Mouse (Mus musculus): ENCODE measurements at regions not wholly inside any gene's neighbourhood (a gene's known extent, or its start where the extent isn't known, plus 50 kb on each side); places are given as distances from the start of the nearest gene placed in this dataset.

DNA sequence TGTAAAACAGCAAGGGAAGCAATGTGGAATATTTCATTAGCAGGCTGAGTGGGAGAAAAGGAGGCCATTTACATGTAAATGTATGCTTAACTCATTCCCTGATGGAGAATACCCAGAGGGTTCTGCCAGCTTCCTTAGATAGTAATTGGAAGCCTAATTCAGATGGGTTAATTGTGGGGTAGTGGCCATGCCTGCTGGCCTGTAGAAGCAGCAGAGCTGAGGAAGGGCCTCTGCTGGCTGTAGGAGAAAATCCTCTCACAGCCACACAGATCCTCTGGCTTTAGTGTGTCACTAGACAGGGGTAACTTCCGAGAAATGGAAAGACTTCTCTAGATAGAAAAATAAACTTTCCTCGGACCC, 1588.7 kb upstream of the Got2 start:
- intact Hi-C loops (cut with DNase I) = no loop called here
- TF ChIP-seq CTCF (IDR thresholded peaks at IDR 0.05) = no peak
- no peak for DNase-seq (ENCODE audit: extremely low spot score in 1 of 2, low spot score in 2 of 2)

GRCm38 (mm10) chr8:97476430-97477097, 1588.2 kb upstream of the Got2 start:
- TF ChIP-seq CTCF (IDR thresholded peaks at IDR 0.05) = no peak
- Histone ChIP-seq H3K27ac (no peak overlapping the region), H3K4me3 (no peak overlapping the region)
- intact Hi-C loops (cut with DNase I) = no loop called here
- no peak for DNase-seq (ENCODE audit: extremely low spot score in 1 of 2, low spot score in 2 of 2)

More for the DNA sequence above, 1588.7 kb upstream of the Got2 start:
- Histone ChIP-seq H3K27ac (no peak overlapping the region), H3K4me3 (no peak overlapping the region)

DNA sequence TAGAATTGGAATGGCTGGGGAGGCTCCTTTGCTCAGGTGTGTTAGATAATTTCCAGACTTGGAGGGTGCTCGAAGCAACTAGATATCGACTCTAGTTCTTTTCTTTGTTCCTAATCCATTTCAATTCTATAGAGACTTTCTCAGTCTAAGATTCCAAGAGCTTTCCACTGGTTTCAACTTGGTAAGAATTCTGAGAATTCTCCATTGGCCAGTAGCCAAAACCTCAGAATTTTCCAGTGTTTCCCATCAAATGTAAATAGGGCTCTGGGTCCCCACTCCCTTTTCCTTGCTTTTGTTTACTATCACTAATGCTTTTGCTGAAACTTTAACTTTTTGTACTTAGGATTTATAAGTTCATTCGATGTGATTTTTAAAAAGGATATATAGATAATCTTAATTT, 1585.0 kb upstream of the Got2 start:
- no peak overlapping the region for H3K27ac ChIP-seq
- TF ChIP-seq CTCF (IDR thresholded peaks at IDR 0.05) = no peak
- intact Hi-C loops (cut with DNase I) = no loop called here
- no peak for DNase-seq (ENCODE audit: extremely low spot score in 1 of 2, low spot score in 2 of 2)
- no peak overlapping the region for H3K4me3 ChIP-seq

DNA sequence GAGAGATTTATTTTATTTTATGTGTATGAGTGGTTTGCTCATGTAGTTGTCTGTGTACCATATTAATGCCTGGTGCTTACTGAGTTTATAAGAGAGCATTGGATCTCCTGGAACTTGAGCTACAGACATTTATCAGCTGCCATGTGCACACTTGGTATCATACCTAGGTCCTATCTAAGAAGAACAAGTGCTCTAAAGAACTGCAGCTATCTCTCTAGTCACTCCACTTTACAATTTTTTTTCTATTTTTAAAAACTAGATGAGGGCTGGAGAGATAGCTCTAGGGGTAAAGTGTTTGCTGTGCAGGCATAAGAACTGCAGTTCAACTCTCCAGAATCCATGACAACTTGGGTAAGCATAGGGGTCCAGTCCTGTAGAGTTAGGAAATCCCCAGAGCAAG, 1573.1 kb upstream of the Got2 start:
- no peak for DNase-seq (ENCODE audit: extremely low spot score in 1 of 2, low spot score in 2 of 2)
- TF ChIP-seq CTCF (IDR thresholded peaks at IDR 0.05) = no peak
- no peak overlapping the region for H3K4me3 ChIP-seq
- intact Hi-C loops (cut with DNase I) = no loop called here
- H3K27ac ChIP-seq = no peak overlapping the region

GRCm38 (mm10) chr8:97447696-97448095, 1559.3 kb upstream of the Got2 start:
- no peak for DNase-seq (ENCODE audit: extremely low spot score in 1 of 2, low spot score in 2 of 2)
- Histone ChIP-seq H3K27ac (no peak overlapping the region), H3K4me3 (no peak overlapping the region)
- no peak for TF ChIP-seq CTCF (IDR thresholded peaks at IDR 0.05)
- intact Hi-C loops (cut with DNase I) = no loop called here

DNA sequence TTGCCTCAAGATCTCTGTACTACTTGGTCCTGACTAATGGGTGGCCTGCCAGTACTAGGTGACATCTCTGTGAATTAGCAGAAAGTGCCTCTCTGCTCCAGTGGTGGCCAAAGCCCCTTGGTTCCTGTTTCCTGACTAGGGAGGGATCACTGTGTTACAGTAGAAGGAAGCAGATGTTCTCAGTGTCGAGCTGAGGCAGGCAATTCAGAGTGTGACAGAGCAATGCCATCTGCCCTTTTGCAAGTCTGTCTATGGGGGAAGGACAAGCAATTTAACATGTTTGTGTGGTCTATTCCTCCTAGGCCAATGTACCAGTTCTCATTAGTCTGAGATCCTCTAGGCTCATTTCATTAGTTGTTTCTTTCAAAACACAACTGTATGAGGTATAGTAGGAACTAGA, 1553.1 kb upstream of the Got2 start:
- H3K27ac ChIP-seq = no peak overlapping the region
- no peak for TF ChIP-seq CTCF (IDR thresholded peaks at IDR 0.05)
- DNase-seq (ENCODE audit: extremely low spot score in 1 of 2, low spot score in 2 of 2) = no peak
- no peak overlapping the region for H3K4me3 ChIP-seq
- intact Hi-C loops (cut with DNase I) = no loop called here

GRCm38 (mm10) chr8:97433584-97433983, 1545.2 kb upstream of the Got2 start:
- no peak for TF ChIP-seq CTCF (IDR thresholded peaks at IDR 0.05)
- no peak for DNase-seq (ENCODE audit: extremely low spot score in 1 of 2, low spot score in 2 of 2)
- intact Hi-C loops (cut with DNase I) = no loop called here

DNA sequence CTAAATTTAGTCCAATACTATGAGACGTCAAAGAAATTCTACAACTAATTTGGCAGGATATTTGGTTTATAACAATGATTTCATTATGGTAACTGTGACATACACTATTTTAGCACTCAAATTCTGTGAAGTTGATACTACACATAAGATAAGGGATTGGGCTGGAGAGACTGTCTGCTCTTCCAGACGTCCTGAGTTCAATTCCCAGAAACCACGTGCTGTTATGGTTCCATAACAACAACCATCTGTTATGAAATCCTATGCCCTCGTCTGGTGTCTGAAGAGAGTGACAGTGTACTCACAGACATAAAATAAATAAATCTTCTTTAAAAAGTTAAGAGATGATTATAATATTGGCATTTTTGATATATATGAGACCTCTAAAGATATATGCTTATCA, 1543.1 kb upstream of the Got2 start:
- H3K27ac ChIP-seq = no peak overlapping the region
- intact Hi-C loops (cut with DNase I) = no loop called here
- DNase-seq (ENCODE audit: extremely low spot score in 1 of 2, low spot score in 2 of 2) = no peak

More at GRCm38 (mm10) chr8:97433584-97433983, 1545.2 kb upstream of the Got2 start:
- no peak overlapping the region for H3K27ac ChIP-seq
- H3K4me3 ChIP-seq = no peak overlapping the region

DNA sequence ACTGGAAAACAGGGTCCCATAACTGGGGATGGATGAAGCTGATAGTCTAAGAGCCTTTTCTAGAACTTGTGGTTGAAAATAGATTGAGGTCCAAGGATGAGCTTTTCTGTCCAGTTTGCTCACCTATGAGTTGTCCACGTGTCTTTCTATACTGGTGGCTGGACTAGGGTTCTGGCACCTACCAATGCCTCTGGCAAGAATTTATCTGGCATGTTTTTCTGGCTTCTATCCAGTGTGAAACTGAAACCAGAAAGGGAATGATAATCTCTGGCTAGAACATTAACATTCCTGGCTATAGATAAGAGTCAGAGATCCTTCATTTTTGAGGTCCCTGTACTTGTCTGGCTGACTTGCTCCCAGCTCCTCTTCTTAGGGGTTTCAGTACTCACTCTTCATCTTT, 1534.0 kb upstream of the Got2 start:
- no peak overlapping the region for H3K4me3 ChIP-seq
- TF ChIP-seq CTCF (IDR thresholded peaks at IDR 0.05) = no peak
- intact Hi-C loops (cut with DNase I) = no loop called here

More for the DNA sequence above, 1543.1 kb upstream of the Got2 start:
- no peak overlapping the region for H3K4me3 ChIP-seq
- TF ChIP-seq CTCF (IDR thresholded peaks at IDR 0.05) = no peak

DNA sequence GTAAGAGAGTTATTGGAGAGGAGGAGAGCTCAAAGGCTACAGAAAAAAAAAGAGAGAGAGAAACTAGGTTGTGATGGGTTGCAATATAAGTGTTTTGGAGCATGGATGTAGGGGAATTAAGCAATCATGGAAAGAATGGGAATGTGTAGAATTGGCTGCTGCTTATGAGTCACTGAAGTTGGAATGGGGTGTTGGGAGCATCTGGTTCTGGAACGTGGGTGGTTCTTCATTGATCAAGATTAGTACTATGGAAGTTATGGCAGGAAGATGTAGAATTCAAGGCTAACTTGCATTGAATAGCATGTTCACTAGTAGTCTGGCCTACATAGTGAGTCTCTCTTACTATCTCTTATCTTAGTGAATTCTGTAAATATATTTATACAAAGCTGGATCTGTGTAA, 1526.4 kb upstream of the Got2 start:
- intact Hi-C loops (cut with DNase I) = no loop called here
- DNase-seq (ENCODE audit: extremely low spot score in 1 of 2, low spot score in 2 of 2) = no peak
- no peak for TF ChIP-seq CTCF (IDR thresholded peaks at IDR 0.05)
- Histone ChIP-seq H3K27ac (no peak overlapping the region), H3K4me3 (no peak overlapping the region)

More for the DNA sequence above, 1534.0 kb upstream of the Got2 start:
- DNase-seq (ENCODE audit: extremely low spot score in 1 of 2, low spot score in 2 of 2) = no peak
- H3K27ac ChIP-seq = no peak overlapping the region

GRCm38 (mm10) chr8:97403308-97403707, 1515.0 kb upstream of the Got2 start:
- TF ChIP-seq CTCF (IDR thresholded peaks at IDR 0.05) = no peak
- Histone ChIP-seq H3K27ac (no peak overlapping the region), H3K4me3 (no peak overlapping the region)
- DNase-seq (ENCODE audit: extremely low spot score in 1 of 2, low spot score in 2 of 2) = no peak
- intact Hi-C loops (cut with DNase I) = no loop called here

DNA sequence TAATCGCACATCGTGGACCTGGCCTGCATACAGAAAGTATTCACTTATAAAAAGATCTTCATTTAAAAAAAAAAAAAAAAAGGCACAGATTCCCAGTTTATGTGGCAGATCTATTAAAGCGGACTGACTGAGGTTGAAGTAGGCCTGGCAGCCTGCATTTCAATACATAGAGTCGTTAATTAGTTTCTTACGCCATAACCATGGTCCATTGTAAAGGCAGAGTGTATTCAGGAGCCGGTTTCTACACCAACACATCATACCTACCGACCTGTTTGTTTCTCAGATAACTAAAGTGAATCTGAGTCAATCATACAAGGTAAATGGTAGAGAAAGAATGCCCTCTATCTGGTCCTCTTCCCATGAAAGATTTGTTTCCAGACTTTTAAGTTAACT, 1509.0 kb upstream of the Got2 start:
- no peak for DNase-seq (ENCODE audit: extremely low spot score in 1 of 2, low spot score in 2 of 2)
- intact Hi-C loops (cut with DNase I) = no loop called here
- H3K27ac ChIP-seq = no peak overlapping the region
- TF ChIP-seq CTCF (IDR thresholded peaks at IDR 0.05) = no peak
- no peak overlapping the region for H3K4me3 ChIP-seq

- intact Hi-C loops (cut with DNase I) = no loop called here
- Histone ChIP-seq H3K27ac (no peak overlapping the region), H3K4me3 (no peak overlapping the region)
- DNase-seq (ENCODE audit: extremely low spot score in 1 of 2, low spot score in 2 of 2) = no peak
- TF ChIP-seq CTCF (IDR thresholded peaks at IDR 0.05) = no peak
These were observed 1508.4 kb upstream of the Got2 start for GRCm38 (mm10) chr8:97396634-97397326.
